Mouse (Mus musculus) adrenal gland, adult (tissue): ENCODE data around the gene Phf23.

Experiments used
- DNase-seq, 2 experiments: peaks; one replicate each; pipeline ENCODE4 v3.0.0; 2022 to 2023; ENCODE audit warnings: low spot score in 1 of 2; ENCODE audit not compliant: inconsistent age in 2 of 2

Gene Phf23

GRCm38 (mm10) chr11:70020022-70020631 lies 24.6 kb downstream of the Phf23 start:
- DNase-seq = peak in 1 of 2 experiments; percentile 60

GRCm38 (mm10) chr11:70020731-70021263 lies 25.2 kb downstream of the Phf23 start:
- DNase-seq = peak; percentile 81 to 92

GRCm38 (mm10) chr11:70021264-70022132 lies 25.9 kb downstream of the Phf23 start:
- peak; percentile 99 for DNase-seq

GRCm38 (mm10) chr11:70023481-70024150 lies 28.0 kb downstream of the Phf23 start:
- no peak for DNase-seq

- no peak for DNase-seq
These were observed 28.6 kb downstream of the Phf23 start for GRCm38 (mm10) chr11:70024151-70024514.

- no peak for DNase-seq
These were observed 31.1 kb downstream of the Phf23 start for GRCm38 (mm10) chr11:70026689-70027088.

GRCm38 (mm10) chr11:70027397-70027796 lies 31.8 kb downstream of the Phf23 start:
- DNase-seq = no peak

- no peak for DNase-seq
These were observed 33.0 kb downstream of the Phf23 start for GRCm38 (mm10) chr11:70028401-70029129.

- peak; percentile 67 to 77 for DNase-seq
These were observed 33.7 kb downstream of the Phf23 start for GRCm38 (mm10) chr11:70029130-70029801.

GRCm38 (mm10) chr11:70029829-70030550 lies 34.4 kb downstream of the Phf23 start:
- no peak for DNase-seq

GRCm38 (mm10) chr11:70030651-70031320 lies 35.2 kb downstream of the Phf23 start:
- DNase-seq = no peak

- no peak for DNase-seq
These were observed 35.7 kb downstream of the Phf23 start for GRCm38 (mm10) chr11:70031321-70031670.

GRCm38 (mm10) chr11:70038174-70038573 lies 42.6 kb downstream of the Phf23 start:
- DNase-seq = no peak

GRCm38 (mm10) chr11:70039631-70040030 lies 44.1 kb downstream of the Phf23 start:
- DNase-seq = no peak

GRCm38 (mm10) chr11:70040184-70040583 lies 44.6 kb downstream of the Phf23 start:
- no peak for DNase-seq

GRCm38 (mm10) chr11:70042309-70043085 lies 46.9 kb downstream of the Phf23 start:
- DNase-seq = no peak

GRCm38 (mm10) chr11:70043665-70044064 lies 48.1 kb downstream of the Phf23 start:
- DNase-seq = no peak

GRCm38 (mm10) chr11:70045435-70045834 lies 49.9 kb downstream of the Phf23 start:
- DNase-seq = no peak
